15 mouse cellular contexts compared by ENCODE assay signal in genomic region chr16:11691487-11692200, GRCm38 (mm10).
DNase-seq lines count a peak whose midpoint lies in the region; ATAC-seq and TF ChIP-seq lines count a peak whose summit lies in the region.
"Had no signal": no experiment of that assay in that cellular context is flagged by ENCODE, and none has a peak within 500 bp of the region (broad histone marks: within the 10 kb centered on the region; RNA-seq: fewer than 3 reads in every experiment).

No protein-coding gene starts in this region.

- no peak overlapping the region for H3K4me2 ChIP-seq in forebrain, embryonic 12.5 days
- H3K4me2 ChIP-seq: embryonic facial prominence, embryonic 12.5 days; lung, embryonic 15.5 days had no signal

- TF ChIP-seq CTCF in left cerebral cortex, adult 2 months (IDR thresholded peaks at IDR 0.05): no peak; the same call in 1 of the 2 replicates

- H3K4me1 ChIP-seq in forebrain, embryonic 10.5 days: peaks cover 12% of the 10 kb centered on the region
- peaks cover 17% of the 10 kb centered on the region; the same call in 1 of the 2 replicates for H3K4me1 ChIP-seq in forebrain, embryonic 12.5 days
- H3K4me1 ChIP-seq: embryonic facial prominence, embryonic 12.5 days; heart, embryonic 10.5 days; lung, embryonic 15.5 days had no signal

- no peaks in the 10 kb centered on the region for H3K27me3 ChIP-seq in forebrain, embryonic 10.5 days (ENCODE audit: poor library complexity, severe bottlenecking)
- no peaks in the 10 kb centered on the region for H3K27me3 ChIP-seq in forebrain, embryonic 12.5 days
- H3K27me3 ChIP-seq: embryonic facial prominence, embryonic 12.5 days; lung, embryonic 15.5 days had no signal

- no peaks in the 10 kb centered on the region for H3K9me3 ChIP-seq in forebrain, embryonic 10.5 days
- H3K9me3 ChIP-seq in forebrain, embryonic 12.5 days: no peaks in the 10 kb centered on the region
- H3K9me3 ChIP-seq: embryonic facial prominence, embryonic 12.5 days; heart, embryonic 10.5 days; limb, embryonic 10.5 days; lung, embryonic 15.5 days had no signal

- ATAC-seq in forebrain, embryonic 12.5 days (ENCODE audit: low FRiP score): no peak; the same call in 1 of the 2 replicates
- ATAC-seq in inflammation-experienced regulatory T-cells, adult 6 months: no peak
- ATAC-seq: CD4-positive, CD25-positive, alpha-beta regulatory T cell, adult 4 months had no signal

- H3K27ac ChIP-seq in forebrain, embryonic 10.5 days: peak overlapping the region; percentile 45; the same call in 1 of the 2 replicates
- H3K27ac ChIP-seq in forebrain, embryonic 12.5 days: no peak overlapping the region
- H3K27ac ChIP-seq in left cerebral cortex, adult 2 months: peak overlapping the region; percentile 34
- H3K27ac ChIP-seq: embryonic facial prominence, embryonic 12.5 days; heart, embryonic 10.5 days; limb, embryonic 10.5 days; lung, embryonic 15.5 days had no signal

- no peak overlapping the region for H3K4me3 ChIP-seq in forebrain, embryonic 10.5 days
- no peak overlapping the region for H3K4me3 ChIP-seq in forebrain, embryonic 12.5 days (replicated peaks)
- no peak overlapping the region for H3K4me3 ChIP-seq in left cerebral cortex, adult 2 months
- H3K4me3 ChIP-seq: embryonic facial prominence, embryonic 12.5 days; heart, embryonic 10.5 days; limb, embryonic 10.5 days; lung, embryonic 15.5 days; myocyte had no signal

- no peak overlapping the region for H3K9ac ChIP-seq in forebrain, embryonic 12.5 days
- H3K9ac ChIP-seq: embryonic facial prominence, embryonic 12.5 days; lung, embryonic 15.5 days had no signal

- no peak for DNase-seq in forebrain, embryonic 10.5 days (ENCODE audit: extremely low spot score, low spot score)
- DNase-seq in left cerebral cortex, adult 2 months (ENCODE audit: extremely low spot score in 1 of 2, low spot score in 2 of 2): no peak
- no peak for DNase-seq in left cerebral cortex, postnatal 10 days (ENCODE audit: extremely low spot score in 1 of 2, low spot score in 2 of 2)
- peak; percentile 34 to 48 for DNase-seq in cerebellum, postnatal 25 days
- DNase-seq in layer of hippocampus, adult 9-11 months: peak; percentile 79
- DNase-seq in natural killer cell, adult 2 months (ENCODE audit: low spot score in 2 of 2): no peak
- DNase-seq: kidney, adult 8-10 months had no signal

- H3K36me3 ChIP-seq in forebrain, embryonic 10.5 days (replicated peaks): no peaks in the 10 kb centered on the region
- H3K36me3 ChIP-seq in forebrain, embryonic 12.5 days (replicated peaks): no peaks in the 10 kb centered on the region
- H3K36me3 ChIP-seq: embryonic facial prominence, embryonic 12.5 days; heart, embryonic 10.5 days; limb, embryonic 10.5 days; lung, embryonic 15.5 days had no signal

- 80% methylated on average over 9 of the region's 9 CpGs for WGBS in forebrain, embryonic 10.5 days
- WGBS in forebrain, embryonic 12.5 days: 74% methylated on average over 9 of the region's 9 CpGs

- intact Hi-C loops in left cerebral cortex, adult 2 months (cut with DNase I): loop anchor here (5.0 to 10.0 kb wide), 2 partner anchors 109 to 503 kb away; no protein-coding TSS in a partner anchor
- intact Hi-C loops in left cerebral cortex, postnatal 10 days (cut with DNase I): no loop called here

Comparison
In these comparisons a context has a peak if more than half of its experiments do, and no peak if none do; other contexts are left out.
1. DNase-seq: peak in cerebellum, postnatal 25 days (2 of 2) and layer of hippocampus, adult 9-11 months (single experiment); none in forebrain, embryonic 10.5 days (single experiment), left cerebral cortex, adult 2 months (0 of 2), left cerebral cortex, postnatal 10 days (0 of 2) and natural killer cell, adult 2 months (0 of 2).